Mouse (Mus musculus) heart, postnatal 0 days (tissue): Measurements from ENCODE around the gene Nfia.

Experiments used
- CTCF ChIP-seq: IDR thresholded peaks from 2 replicates; pipeline ENCODE4 v1.5.1; 2016; ENCODE audit warnings: antibody characterized with exemption, control low read depth, low read depth
- EP300 ChIP-seq: IDR thresholded peaks from 2 replicates; pipeline ENCODE4 v1.6.1; 2016; ENCODE audit warnings: antibody characterized with exemption, low read depth

DNA sequence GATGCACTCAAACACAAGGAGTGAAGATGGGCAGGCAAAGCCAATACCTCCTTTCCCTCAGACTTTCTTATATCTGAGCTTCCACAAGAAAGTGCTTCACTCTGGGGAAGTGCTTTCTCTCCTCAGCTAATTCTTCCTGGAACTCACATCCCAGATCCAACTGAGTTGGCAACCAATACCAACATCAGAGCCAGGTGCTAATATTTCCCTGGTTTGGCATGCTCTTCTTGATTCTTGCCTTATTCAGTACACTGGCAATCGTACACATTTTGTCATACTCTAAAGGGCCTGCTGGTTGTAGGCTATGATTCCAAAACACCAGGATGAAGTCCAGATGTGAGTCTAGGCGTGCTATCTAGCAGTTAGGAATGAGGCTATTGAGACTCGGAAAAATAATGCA lies 385.4 kb downstream of the Nfia start:
- no peak for TF ChIP-seq EP300
- no peak for TF ChIP-seq CTCF
